Mouse (Mus musculus) erythroblast, embryonic 14.5 days (primary cell): ENCODE measurements around the gene Dgkh.
A peak's percentile ranks its signal among the peaks of the same experiment; 100 is the strongest.

Source experiments
- GATA1 ChIP-seq: IDR thresholded peaks from 2 replicates; pipeline ENCODE4 v1.6.1; 2012; ENCODE audit warnings: low read length, inconsistent platforms, mixed read lengths
- TAL1 ChIP-seq: IDR thresholded peaks from 3 replicates; pipeline ENCODE4 v1.6.1; 2012; ENCODE audit warnings: low read length, inconsistent platforms, mixed read lengths

DNA sequence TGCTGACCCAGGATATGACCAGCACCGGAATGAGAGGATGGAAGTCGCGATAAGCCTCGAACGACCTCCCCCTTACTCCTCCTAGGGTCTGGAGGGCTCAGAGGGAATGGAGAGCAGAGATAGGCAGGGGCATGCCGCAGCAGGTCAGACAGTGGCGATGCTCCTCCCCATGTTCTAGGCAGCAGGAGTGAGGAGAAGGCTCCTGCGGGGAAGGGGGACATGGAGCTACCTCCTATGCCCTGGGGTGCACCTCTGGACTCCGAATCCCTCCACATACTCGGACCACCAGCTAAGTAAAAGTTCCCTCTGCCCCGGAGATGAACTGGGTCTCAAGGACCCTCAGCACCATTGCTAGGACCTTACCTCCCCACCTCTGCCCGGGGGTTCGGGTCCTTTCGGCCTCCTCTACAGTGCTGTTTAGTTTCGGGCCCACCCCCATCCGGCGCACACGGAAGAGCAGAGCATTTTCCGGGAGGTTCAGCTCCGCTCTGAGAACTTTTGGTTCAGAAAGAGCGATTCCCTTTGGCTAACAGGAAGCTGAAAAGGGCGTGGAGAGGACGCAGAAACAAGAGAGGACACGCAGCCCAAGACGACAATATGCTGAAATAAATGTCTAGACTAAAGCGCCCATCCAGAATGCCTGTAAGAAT lies 7.1 kb downstream of the Dgkh start:
- 0 out of 2 replicates have a peak, but pooled peaks have one; percentile 17 for TF ChIP-seq GATA1
- TF ChIP-seq TAL1 = no peak
